Mouse (Mus musculus) E14TG2a.4 (cell line): ENCODE results near the gene Ms4a2.

Source experiments
- CTCF ChIP-seq: conservative IDR thresholded peaks from 2 replicates; pipeline ENCODE4 v1.5.1; 2014; ENCODE audit warnings: low read length
- NANOG ChIP-seq: IDR thresholded peaks from 2 replicates; pipeline ENCODE4 v1.6.1; 2014; ENCODE audit warnings: borderline replicate concordance, low read length, mixed read lengths
- POU5F1 ChIP-seq: IDR thresholded peaks from 2 replicates; pipeline ENCODE4 v1.6.1; 2014; ENCODE audit warnings: low read length, borderline replicate concordance

GRCm38 (mm10) chr19:11623551-11623950 lies at the start of gene Ms4a2:
- TF ChIP-seq CTCF, result no peak
- TF ChIP-seq POU5F1, result no peak
- no peak for TF ChIP-seq NANOG
